Mouse (Mus musculus): ENCODE data around the gene Cldn5. TPM values are rescaled to one million over a fixed set of nuclear protein-coding genes. Genes with fewer than 3 reads are reported as not detected.

The Cldn5 gene
- polyA plus RNA-seq, 1 experiment from 2014 or later, result 16.4 TPM

DNA sequence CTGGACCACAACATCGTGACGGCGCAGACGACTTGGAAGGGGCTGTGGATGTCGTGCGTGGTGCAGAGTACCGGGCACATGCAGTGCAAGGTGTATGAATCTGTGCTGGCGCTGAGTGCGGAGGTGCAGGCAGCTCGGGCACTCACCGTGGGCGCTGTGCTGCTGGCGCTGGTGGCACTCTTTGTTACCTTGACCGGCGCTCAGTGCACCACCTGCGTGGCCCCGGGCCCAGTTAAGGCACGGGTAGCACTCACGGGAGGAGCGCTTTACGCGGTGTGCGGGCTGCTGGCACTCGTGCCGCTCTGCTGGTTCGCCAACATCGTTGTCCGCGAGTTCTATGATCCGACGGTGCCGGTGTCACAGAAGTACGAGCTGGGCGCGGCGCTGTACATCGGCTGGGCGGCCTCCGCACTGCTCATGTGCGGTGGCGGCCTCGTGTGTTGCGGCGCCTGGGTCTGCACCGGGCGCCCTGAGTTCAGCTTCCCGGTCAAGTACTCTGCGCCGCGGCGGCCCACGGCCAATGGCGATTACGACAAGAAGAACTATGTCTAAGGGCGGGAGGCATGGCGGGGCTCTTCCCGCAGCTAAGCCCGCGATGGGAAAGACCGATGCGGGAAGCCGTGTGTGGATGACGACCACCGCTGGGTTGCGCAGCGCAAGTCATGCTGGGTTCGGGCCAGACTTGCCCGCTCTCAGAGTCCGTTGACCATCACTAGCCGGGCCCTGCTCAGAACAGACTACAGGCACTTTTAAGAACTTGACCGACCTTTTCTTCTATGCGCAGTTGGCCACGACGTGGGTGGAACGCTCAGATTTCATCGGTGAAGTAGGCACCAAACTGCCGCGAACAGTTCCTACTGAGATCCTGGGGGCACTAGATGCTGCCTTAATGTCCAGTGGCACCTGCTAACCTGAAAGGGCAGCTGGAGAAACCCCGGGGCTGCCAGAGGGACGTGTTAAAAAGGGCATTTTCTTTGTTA is 744 bp downstream of the Cldn5 start:
- peak overlapping the region; percentile 53 for H3K4me2 ChIP-seq (ENCODE audit: low read depth, severe bottlenecking)
- H3K9me3 ChIP-seq (ENCODE audit: control insufficient read depth, low read length), result no peaks in the 10 kb centered on the region
- peak overlapping the region; percentile 35 for H3K4me3 ChIP-seq (ENCODE audit: low read depth, low read length)
- H3K27me3 ChIP-seq (ENCODE audit: control insufficient read depth, insufficient read depth, low read length), result peaks cover 48% of the 10 kb centered on the region
- DNase-seq (ENCODE audit: low spot score), result peak; percentile 56
- no peak; the same call in 1 of the 2 replicates for ATAC-seq (ENCODE audit: insufficient number of reproducible peaks, low FRiP score, low TSS enrichment, low read depth)
- peaks cover 9% of the 10 kb centered on the region; the same call in 1 of the 2 replicates for H3K4me1 ChIP-seq (ENCODE audit: control insufficient read depth, insufficient read depth, low read length)
- peaks cover 11% of the 10 kb centered on the region for H3K36me3 ChIP-seq (ENCODE audit: control insufficient read depth, insufficient read depth, low read length)
- 3% methylated on average over 80 of the region's 80 CpGs for WGBS
- peak overlapping the region; percentile 52 for H3K9ac ChIP-seq (ENCODE audit: low read length)
- H3K27ac ChIP-seq (replicated peaks; ENCODE audit: low read depth, low read length), result no peak overlapping the region

GRCm38 (mm10) chr16:18778461-18778860 is 1.8 kb downstream of the Cldn5 start:
- DNase-seq (ENCODE audit: low spot score) (no peak), ATAC-seq (ENCODE audit: insufficient number of reproducible peaks, low FRiP score, low TSS enrichment, low read depth) (no peak)
- Histone ChIP-seq H3K9ac (ENCODE audit: low read length) (no peak overlapping the region), H3K36me3 (ENCODE audit: control insufficient read depth, insufficient read depth, low read length) (peaks cover 11% of the 10 kb centered on the region), H3K4me3 (ENCODE audit: low read depth, low read length) (peak overlapping the region; percentile 1; the same call in 1 of the 2 replicates), H3K9me3 (ENCODE audit: control insufficient read depth, low read length) (no peaks in the 10 kb centered on the region), H3K27ac (replicated peaks; ENCODE audit: low read depth, low read length) (no peak overlapping the region), H3K27me3 (ENCODE audit: control insufficient read depth, insufficient read depth, low read length) (peaks cover 48% of the 10 kb centered on the region), H3K4me2 (ENCODE audit: low read depth, severe bottlenecking) (peak overlapping the region; percentile 3; the same call in 1 of the 2 replicates), H3K4me1 (ENCODE audit: control insufficient read depth, insufficient read depth, low read length) (peaks cover 9% of the 10 kb centered on the region; the same call in 1 of the 2 replicates)
- WGBS, result 75% methylated on average over 2 of the region's 2 CpGs

DNA sequence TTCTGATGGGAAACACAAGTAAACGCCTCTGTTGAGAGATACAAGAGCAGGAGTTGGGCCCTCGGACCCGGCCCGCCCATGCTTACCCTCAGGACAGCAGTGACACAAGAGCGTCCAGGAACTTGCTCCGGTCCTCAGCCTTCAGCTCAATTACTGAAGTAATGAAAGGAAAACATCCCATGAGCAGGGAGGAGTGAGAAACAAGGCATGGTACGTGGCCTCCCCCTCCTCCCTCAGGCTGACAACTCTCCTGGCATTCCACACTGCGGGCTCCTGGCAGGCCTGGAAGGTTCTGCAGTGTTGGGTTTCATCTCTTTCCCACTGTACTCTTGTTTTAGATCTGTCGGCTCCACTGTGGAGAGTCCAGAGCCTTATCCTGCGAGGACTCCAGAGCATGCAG is 5.2 kb downstream of the Cldn5 start:
- 93% methylated on average over 10 of the region's 10 CpGs for WGBS
- H3K27me3 ChIP-seq (ENCODE audit: control insufficient read depth, insufficient read depth, low read length), result peaks cover 27% of the 10 kb centered on the region
- ATAC-seq (ENCODE audit: insufficient number of reproducible peaks, low FRiP score, low TSS enrichment, low read depth), result no peak
- peaks cover 14% of the 10 kb centered on the region for H3K36me3 ChIP-seq (ENCODE audit: control insufficient read depth, insufficient read depth, low read length)
- no peak for DNase-seq (ENCODE audit: low spot score)
- H3K4me2 ChIP-seq (ENCODE audit: low read depth, severe bottlenecking), result no peak overlapping the region
- no peak overlapping the region for H3K27ac ChIP-seq (replicated peaks; ENCODE audit: low read depth, low read length)
- peaks cover 7% of the 10 kb centered on the region; the same call in 1 of the 2 replicates for H3K4me1 ChIP-seq (ENCODE audit: control insufficient read depth, insufficient read depth, low read length)
- H3K9ac ChIP-seq (ENCODE audit: low read length), result no peak overlapping the region
- H3K4me3 ChIP-seq (ENCODE audit: low read depth, low read length), result no peak overlapping the region
- no peaks in the 10 kb centered on the region for H3K9me3 ChIP-seq (ENCODE audit: control insufficient read depth, low read length)

GRCm38 (mm10) chr16:18785025-18785424 is 8.4 kb downstream of the Cldn5 start:
- H3K4me2 ChIP-seq (ENCODE audit: low read depth, severe bottlenecking), result no peak overlapping the region
- H3K4me1 ChIP-seq (ENCODE audit: control insufficient read depth, insufficient read depth, low read length), result no peaks in the 10 kb centered on the region
- H3K9ac ChIP-seq (ENCODE audit: low read length), result no peak overlapping the region
- ATAC-seq (ENCODE audit: insufficient number of reproducible peaks, low FRiP score, low TSS enrichment, low read depth) (no peak), DNase-seq (ENCODE audit: low spot score) (no peak)
- WGBS, result 95% methylated on average over 7 of the region's 7 CpGs
- H3K27ac ChIP-seq (replicated peaks; ENCODE audit: low read depth, low read length), result no peak overlapping the region
- no peaks in the 10 kb centered on the region for H3K27me3 ChIP-seq (ENCODE audit: control insufficient read depth, insufficient read depth, low read length)
- peaks cover 20% of the 10 kb centered on the region for H3K36me3 ChIP-seq (ENCODE audit: control insufficient read depth, insufficient read depth, low read length)
- H3K9me3 ChIP-seq (ENCODE audit: control insufficient read depth, low read length), result no peaks in the 10 kb centered on the region
- H3K4me3 ChIP-seq (ENCODE audit: low read depth, low read length), result no peak overlapping the region

DNA sequence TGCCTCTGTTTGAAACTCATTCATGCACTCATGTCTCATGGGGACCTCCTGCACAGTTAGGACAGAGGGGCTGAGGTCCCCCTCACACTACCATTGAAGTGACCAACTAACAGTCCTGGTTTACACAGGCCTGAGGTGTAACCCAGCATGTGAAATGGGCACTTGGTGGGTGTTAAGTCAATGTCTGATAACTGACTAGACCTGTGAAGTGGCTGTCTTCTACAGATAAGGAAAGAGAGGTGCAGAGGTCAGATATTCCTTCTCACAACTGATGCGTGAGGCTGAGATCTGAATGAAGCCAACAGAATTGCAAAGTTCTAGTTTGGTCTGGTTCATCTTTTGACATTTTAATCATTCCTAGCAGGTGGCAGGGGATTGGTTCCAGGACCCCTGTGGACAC is 8.8 kb downstream of the Cldn5 start:
- Histone ChIP-seq H3K4me2 (ENCODE audit: low read depth, severe bottlenecking) (no peak overlapping the region), H3K27ac (replicated peaks; ENCODE audit: low read depth, low read length) (no peak overlapping the region), H3K9ac (ENCODE audit: low read length) (no peak overlapping the region), H3K4me1 (ENCODE audit: control insufficient read depth, insufficient read depth, low read length) (no peaks in the 10 kb centered on the region), H3K27me3 (ENCODE audit: control insufficient read depth, insufficient read depth, low read length) (no peaks in the 10 kb centered on the region), H3K9me3 (ENCODE audit: control insufficient read depth, low read length) (no peaks in the 10 kb centered on the region), H3K36me3 (ENCODE audit: control insufficient read depth, insufficient read depth, low read length) (peaks cover 19% of the 10 kb centered on the region), H3K4me3 (ENCODE audit: low read depth, low read length) (no peak overlapping the region)
- 85% methylated on average over 1 of the region's 1 CpGs for WGBS
- ATAC-seq (ENCODE audit: insufficient number of reproducible peaks, low FRiP score, low TSS enrichment, low read depth), result no peak
- no peak for DNase-seq (ENCODE audit: low spot score)

GRCm38 (mm10) chr16:18786652-18787051 is 10.0 kb downstream of the Cldn5 start:
- Histone ChIP-seq H3K27ac (replicated peaks; ENCODE audit: low read depth, low read length) (no peak overlapping the region), H3K27me3 (ENCODE audit: control insufficient read depth, insufficient read depth, low read length) (no peaks in the 10 kb centered on the region), H3K9me3 (ENCODE audit: control insufficient read depth, low read length) (no peaks in the 10 kb centered on the region), H3K9ac (ENCODE audit: low read length) (no peak overlapping the region), H3K4me2 (ENCODE audit: low read depth, severe bottlenecking) (no peak overlapping the region), H3K4me3 (ENCODE audit: low read depth, low read length) (no peak overlapping the region), H3K36me3 (ENCODE audit: control insufficient read depth, insufficient read depth, low read length) (peaks cover 20% of the 10 kb centered on the region), H3K4me1 (ENCODE audit: control insufficient read depth, insufficient read depth, low read length) (no peaks in the 10 kb centered on the region)
- WGBS, result 96% methylated on average over 10 of the region's 10 CpGs
- ATAC-seq (ENCODE audit: insufficient number of reproducible peaks, low FRiP score, low TSS enrichment, low read depth) (no peak), DNase-seq (ENCODE audit: low spot score) (no peak)

DNA sequence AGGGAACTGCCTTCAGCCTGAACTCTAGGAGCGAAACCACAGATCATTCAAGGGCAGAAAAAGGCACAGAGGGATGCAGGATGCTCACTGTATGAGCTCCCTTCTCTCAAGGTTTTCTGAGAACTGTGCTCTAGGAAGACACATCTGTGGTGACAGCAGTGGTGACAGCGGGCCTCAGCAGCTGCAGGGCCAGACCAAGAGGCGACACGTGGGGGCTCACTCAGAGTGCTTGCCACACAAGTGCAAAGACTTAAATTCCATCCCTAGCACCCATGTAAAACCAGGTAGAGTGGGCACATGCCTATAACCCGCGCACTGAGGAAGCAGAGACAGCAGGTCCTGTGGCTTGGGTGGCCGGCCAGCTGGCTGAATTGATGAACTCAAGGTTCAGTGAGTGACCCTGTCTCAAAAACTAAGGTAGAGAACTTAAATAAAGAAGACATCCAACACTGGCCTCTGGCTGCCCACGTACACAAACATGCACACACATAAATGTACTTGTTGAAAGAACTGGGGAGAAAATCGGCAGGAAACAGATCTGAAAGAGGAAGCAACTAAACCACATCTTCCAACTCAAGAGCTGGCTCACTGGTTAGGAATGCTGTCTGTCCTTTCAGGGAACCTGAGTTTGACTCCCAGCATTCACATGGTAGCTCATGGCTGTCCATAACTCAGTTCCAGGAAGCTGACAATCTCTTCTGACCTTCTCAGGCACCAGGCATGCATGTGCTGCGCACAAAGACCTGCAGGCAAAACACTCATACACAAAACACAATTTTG is 12.2 kb downstream of the Cldn5 start:
- H3K4me3 ChIP-seq (ENCODE audit: low read depth, low read length), result no peak overlapping the region

DNA sequence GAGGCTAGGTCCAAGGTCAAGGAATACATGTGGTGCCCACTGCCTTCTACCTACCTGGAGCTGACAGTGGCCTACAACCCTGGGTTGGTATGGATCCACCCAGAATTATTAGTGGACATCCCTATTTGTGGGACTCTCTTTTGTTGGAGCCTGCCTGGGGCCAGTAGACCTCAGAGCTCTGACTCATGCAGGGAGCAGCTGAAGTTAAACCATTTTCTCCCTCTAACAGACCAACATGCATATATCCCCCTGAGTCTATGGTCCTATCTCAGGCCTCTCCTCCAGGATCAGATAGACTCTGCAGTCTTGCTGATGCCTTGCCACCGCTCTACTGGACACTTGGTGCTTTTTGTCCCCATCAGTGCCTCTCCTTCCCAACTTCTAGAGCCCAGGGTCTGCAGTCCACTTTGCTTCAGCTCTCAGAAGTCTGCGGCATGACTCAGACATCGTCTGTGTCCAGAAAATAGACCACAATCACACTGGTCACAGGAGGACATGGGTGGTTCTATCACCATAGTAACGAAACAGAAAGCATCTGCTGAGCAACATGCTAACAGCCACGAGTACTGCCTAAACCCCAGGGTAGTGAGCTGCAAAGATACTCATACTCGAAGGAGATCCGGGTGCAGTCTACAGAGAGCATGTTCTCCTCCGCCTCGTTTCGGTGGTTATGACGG is 18.7 kb downstream of the Cldn5 start:
- WGBS, result 95% methylated on average over 11 of the region's 11 CpGs
- Histone ChIP-seq H3K4me3 (ENCODE audit: low read depth, low read length) (no peak overlapping the region), H3K9ac (ENCODE audit: low read length) (no peak overlapping the region), H3K4me1 (ENCODE audit: control insufficient read depth, insufficient read depth, low read length) (no peaks in the 10 kb centered on the region), H3K36me3 (ENCODE audit: control insufficient read depth, insufficient read depth, low read length) (peaks cover 36% of the 10 kb centered on the region), H3K4me2 (ENCODE audit: low read depth, severe bottlenecking) (no peak overlapping the region), H3K27ac (replicated peaks; ENCODE audit: low read depth, low read length) (no peak overlapping the region), H3K27me3 (ENCODE audit: control insufficient read depth, insufficient read depth, low read length) (no peaks in the 10 kb centered on the region), H3K9me3 (ENCODE audit: control insufficient read depth, low read length) (no peaks in the 10 kb centered on the region)
- no peak for ATAC-seq (ENCODE audit: insufficient number of reproducible peaks, low FRiP score, low TSS enrichment, low read depth)
- no peak for DNase-seq (ENCODE audit: low spot score)

More for the DNA sequence above, 12.2 kb downstream of the Cldn5 start:
- H3K27ac ChIP-seq (replicated peaks; ENCODE audit: low read depth, low read length), result no peak overlapping the region
- H3K27me3 ChIP-seq (ENCODE audit: control insufficient read depth, insufficient read depth, low read length), result no peaks in the 10 kb centered on the region
- WGBS, result 90% methylated on average over 10 of the region's 10 CpGs
- DNase-seq (ENCODE audit: low spot score) (no peak), ATAC-seq (ENCODE audit: insufficient number of reproducible peaks, low FRiP score, low TSS enrichment, low read depth) (no peak)
- H3K4me2 ChIP-seq (ENCODE audit: low read depth, severe bottlenecking), result no peak overlapping the region
- peaks cover 20% of the 10 kb centered on the region for H3K36me3 ChIP-seq (ENCODE audit: control insufficient read depth, insufficient read depth, low read length)
- H3K9me3 ChIP-seq (ENCODE audit: control insufficient read depth, low read length), result no peaks in the 10 kb centered on the region
- no peak overlapping the region for H3K9ac ChIP-seq (ENCODE audit: low read length)
- no peaks in the 10 kb centered on the region for H3K4me1 ChIP-seq (ENCODE audit: control insufficient read depth, insufficient read depth, low read length)

Data from limb, embryonic 11.5 days (tissue).